Mouse (Mus musculus) bone marrow macrophage, adult 2 months (primary cell): ENCODE measurements at regions not wholly inside any gene's neighbourhood (a gene's known extent, or its start where the extent isn't known, plus 50 kb on each side); places are given as distances from the start of the nearest gene placed in this dataset.

ENCODE experiments used
- CTCF ChIP-seq: IDR thresholded peaks from 2 replicates; pipeline ENCODE4 v1.5.1; 2012; ENCODE audit warnings: low read depth, mild to moderate bottlenecking, low read length, moderate library complexity
- POLR2A ChIP-seq: IDR thresholded peaks from 2 replicates; pipeline ENCODE4 v1.6.1; 2012; ENCODE audit warnings: mild to moderate bottlenecking, low read depth, low read length, borderline replicate concordance

DNA sequence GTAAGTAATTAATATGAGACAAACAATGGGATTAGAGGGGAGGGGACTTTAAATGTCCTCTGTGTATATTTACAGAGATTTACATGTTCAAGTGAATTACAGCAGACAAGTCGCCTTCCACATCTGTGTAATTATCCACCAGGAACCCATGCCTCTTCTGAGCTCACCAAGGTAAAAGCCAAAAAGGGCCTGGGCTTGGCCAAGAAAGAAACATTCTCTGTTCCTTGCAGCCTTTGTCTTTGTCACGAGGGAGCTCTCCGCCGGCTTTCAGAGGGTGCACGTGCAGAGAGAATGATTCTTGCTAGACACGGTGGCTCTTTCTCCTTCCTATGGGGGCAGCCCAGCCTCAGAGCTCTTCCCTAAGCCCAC is 195.6 kb downstream of the Spata18 start:
- no peak for TF ChIP-seq CTCF
- no peak for TF ChIP-seq POLR2A
